In the genomic region with DNA sequence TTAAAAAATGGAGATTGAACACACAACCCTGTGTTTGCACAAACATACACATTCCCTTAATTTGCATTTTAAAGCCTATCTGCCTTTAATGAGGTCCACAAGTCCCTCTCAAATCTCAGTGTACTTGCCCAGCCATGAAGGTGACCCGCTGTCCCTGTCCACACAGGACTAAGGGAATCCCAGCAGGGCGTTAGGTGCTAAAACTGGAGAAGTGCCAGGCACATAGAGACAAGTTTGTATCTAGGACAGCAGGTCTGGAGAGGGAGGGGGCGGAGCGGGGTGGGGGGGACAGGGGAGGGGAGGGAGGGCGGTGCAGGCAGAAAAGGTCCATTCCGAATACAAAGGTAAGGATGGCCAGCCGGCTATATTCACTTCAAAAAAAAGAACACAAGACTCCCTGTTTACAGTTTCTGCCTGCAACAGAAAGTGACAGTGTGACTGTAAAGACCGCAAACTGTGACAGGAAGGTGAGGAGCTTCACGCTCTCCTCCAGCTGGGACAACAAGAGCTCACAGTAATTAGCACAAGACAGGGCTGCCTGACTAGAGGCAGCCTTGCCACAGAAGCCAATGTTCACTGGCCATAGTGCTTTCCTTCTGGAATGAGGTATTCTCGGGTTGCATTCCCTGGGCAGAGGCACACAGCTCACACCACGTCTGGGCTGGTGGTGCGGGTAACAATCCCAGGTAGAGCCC, we compare ENCODE assay signal across 10 mouse cellular contexts. TPM values are rescaled to one million over a fixed set of nuclear protein-coding genes. Genes with fewer than 3 reads are reported as not detected.
DNase-seq lines count a peak whose midpoint lies in the region.
"Had no signal": no experiment of that assay in that cellular context is flagged by ENCODE, and none has a peak within 500 bp of the region (broad histone marks: within the 10 kb centered on the region; RNA-seq: fewer than 3 reads in every experiment).

No protein-coding gene starts in this region.

- DNase-seq in heart, adult 11 months, result peak; percentile 95
- DNase-seq in heart, postnatal 25 days (ENCODE audit: low spot score), result no peak
- peak; percentile 7 for DNase-seq in thymus, postnatal 0 days (ENCODE audit: low spot score)
- DNase-seq in thymus, postnatal 36 days, result no peak
- peak; percentile 20 to 21 for DNase-seq in heart, postnatal 36 days
- DNase-seq in left cerebral cortex, postnatal 4 days, result no peak
- DNase-seq in left cerebral cortex, adult 8-10 months (ENCODE audit: low spot score in 2 of 2), result no peak
- DNase-seq in ovary, postnatal 10 days (ENCODE audit: low spot score), result no peak
- DNase-seq: thymus, adult 18-20 months had no signal

- intact Hi-C loops in heart, postnatal 25 days (cut with DNase I), result no loop called here
- intact Hi-C loops in heart, postnatal 36 days (cut with DNase I), result no loop called here
- intact Hi-C loops in left cerebral cortex, postnatal 4 days (cut with DNase I), result no loop called here

RNA-seq across cellular contexts. Expression of gene Clmn, which starts 47.6 kb away (rescaled TPM):
- total RNA-seq in heart, postnatal 25 days (2021), result 1 to 10 TPM; 2.8 to 3.5 TPM
- polyA plus RNA-seq in thymus, postnatal 0 days (2015; fragmentation: Nextera tagmentation; extraction: Ambion mirVana), result 0.62 and 0.65 TPM in 2 replicates
- 1 to 10 TPM; 1.8 to 3.2 TPM for total RNA-seq in heart, postnatal 36 days (2021)
- 10 to 100 TPM in 1 of 2 experiments, 1 to 10 TPM in 1; 8.3 to 10.1 TPM for total RNA-seq in left cerebral cortex, postnatal 4 days (2021)
- total RNA-seq in left cerebral cortex, adult 8-10 months (2022), result 10 to 100 TPM; 51.6 to 64.6 (median 61.5) TPM
- polyA plus RNA-seq: macrophage had no signal

Comparison
In these comparisons a context has a peak if more than half of its experiments do, and no peak if none do; other contexts are left out.
1. DNase-seq: peak in heart, adult 11 months (single experiment), thymus, postnatal 0 days (single experiment) and heart, postnatal 36 days (2 of 2); none in heart, postnatal 25 days (single experiment), thymus, postnatal 36 days (0 of 2), left cerebral cortex, postnatal 4 days (single experiment), left cerebral cortex, adult 8-10 months (0 of 2) and ovary, postnatal 10 days (single experiment).
2. RNA of gene Clmn, which starts 47.6 kb away (total RNA-seq): 51.6 to 64.6 TPM in left cerebral cortex, adult 8-10 months; 8.3 to 10.1 TPM in left cerebral cortex, postnatal 4 days, 2.8 to 3.5 TPM in heart, postnatal 25 days and 1.8 to 3.2 TPM in heart, postnatal 36 days; every median in the first group is over 4 times any median in the second.